Mouse (Mus musculus): Measurements from ENCODE around the gene Shisal2a. TPM values are rescaled to one million over a fixed set of nuclear protein-coding genes. Genes with fewer than 3 reads are reported as not detected.

The Shisal2a gene
- polyA plus RNA-seq (2015; fragmentation: Nextera tagmentation; extraction: Ambion mirVana): 4.5 and 5.9 TPM in 2 replicates

DNA sequence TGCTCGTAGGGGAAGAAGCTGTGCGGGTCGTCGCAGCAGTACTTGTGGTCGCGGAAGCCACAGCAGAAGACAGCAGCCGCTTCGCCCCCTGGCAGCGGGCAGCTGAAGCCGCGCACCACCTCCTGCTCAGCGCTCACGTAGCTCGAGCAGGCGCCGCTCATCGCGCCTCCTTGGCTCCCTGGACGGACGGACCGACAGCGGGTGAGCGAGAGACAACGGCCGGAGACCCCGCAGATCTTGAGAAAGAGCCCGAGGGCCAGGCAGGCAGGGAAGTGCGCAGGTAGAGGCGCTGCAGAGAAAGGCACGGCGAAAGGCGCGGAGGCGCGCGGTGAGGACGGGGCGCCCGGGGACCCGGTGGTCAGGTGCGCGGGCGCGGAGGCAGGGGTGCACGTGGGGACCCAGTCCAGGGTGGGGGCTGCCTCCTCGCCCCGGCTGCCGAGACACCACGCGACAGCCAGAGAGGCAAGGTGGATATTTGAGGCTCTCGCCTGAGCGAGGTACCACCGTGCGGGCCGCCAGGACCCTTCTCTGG, at the start of gene Shisal2a:
TSS of gene Shisal2a (minus strand) at position 167 of the 532 bp plus-strand sequence.
- H3K9ac ChIP-seq (replicated peaks): peak within 1 kb of the TSS; percentile 70
- H3K4me3 ChIP-seq (replicated peaks): peak within 1 kb of the TSS; percentile 43
- H3K9me3 ChIP-seq: 0 out of 2 replicates have a peak, but pooled peaks cover 3% of the 10 kb centered on the region
- H3K27ac ChIP-seq: peak within 1 kb of the TSS; percentile 9; the same call in 1 of the 2 replicates
- peak within 1 kb of the TSS; percentile 66 for H3K4me2 ChIP-seq (replicated peaks)
- no peaks in the 10 kb centered on the region for H3K36me3 ChIP-seq
- 3% methylated on average over 55 of the region's 55 CpGs for WGBS
- H3K27me3 ChIP-seq: peaks cover 37% of the 10 kb centered on the region
- peaks cover 44% of the 10 kb centered on the region for H3K4me1 ChIP-seq (replicated peaks)
- peak; percentile 66 for ATAC-seq

DNA sequence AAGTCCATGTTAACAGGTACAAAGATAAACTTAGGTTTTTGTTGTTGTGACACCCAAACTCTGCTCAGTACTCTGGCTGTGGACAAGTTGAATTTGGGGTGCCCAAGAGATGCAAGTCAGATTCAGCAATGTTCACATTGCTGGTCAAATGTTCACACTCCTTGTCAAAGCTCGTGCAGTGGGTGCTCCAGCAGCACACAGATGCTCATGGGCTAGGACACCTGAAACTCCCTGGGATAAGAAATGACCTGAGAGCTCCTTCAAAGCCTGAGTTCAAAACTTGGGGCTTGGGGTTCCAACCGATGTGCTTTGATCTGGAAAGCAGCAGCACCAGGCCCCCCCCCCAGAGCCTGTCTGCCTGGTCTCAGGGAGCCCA, 48.4 kb upstream of the Shisal2a start:
- Histone ChIP-seq H3K9me3 (no peaks in the 10 kb centered on the region), H3K27ac (peak overlapping the region; percentile 83), H3K9ac (replicated peaks) (no peak overlapping the region), H3K4me3 (replicated peaks) (no peak overlapping the region), H3K4me2 (replicated peaks) (0 out of 2 replicates have a peak overlapping the region, but pooled peaks have one; percentile 4), H3K36me3 (no peaks in the 10 kb centered on the region), H3K27me3 (no peaks in the 10 kb centered on the region), H3K4me1 (replicated peaks) (peaks cover 33% of the 10 kb centered on the region)
- peak; percentile 51 for ATAC-seq
- WGBS: 32% methylated on average over 2 of the region's 2 CpGs

DNA sequence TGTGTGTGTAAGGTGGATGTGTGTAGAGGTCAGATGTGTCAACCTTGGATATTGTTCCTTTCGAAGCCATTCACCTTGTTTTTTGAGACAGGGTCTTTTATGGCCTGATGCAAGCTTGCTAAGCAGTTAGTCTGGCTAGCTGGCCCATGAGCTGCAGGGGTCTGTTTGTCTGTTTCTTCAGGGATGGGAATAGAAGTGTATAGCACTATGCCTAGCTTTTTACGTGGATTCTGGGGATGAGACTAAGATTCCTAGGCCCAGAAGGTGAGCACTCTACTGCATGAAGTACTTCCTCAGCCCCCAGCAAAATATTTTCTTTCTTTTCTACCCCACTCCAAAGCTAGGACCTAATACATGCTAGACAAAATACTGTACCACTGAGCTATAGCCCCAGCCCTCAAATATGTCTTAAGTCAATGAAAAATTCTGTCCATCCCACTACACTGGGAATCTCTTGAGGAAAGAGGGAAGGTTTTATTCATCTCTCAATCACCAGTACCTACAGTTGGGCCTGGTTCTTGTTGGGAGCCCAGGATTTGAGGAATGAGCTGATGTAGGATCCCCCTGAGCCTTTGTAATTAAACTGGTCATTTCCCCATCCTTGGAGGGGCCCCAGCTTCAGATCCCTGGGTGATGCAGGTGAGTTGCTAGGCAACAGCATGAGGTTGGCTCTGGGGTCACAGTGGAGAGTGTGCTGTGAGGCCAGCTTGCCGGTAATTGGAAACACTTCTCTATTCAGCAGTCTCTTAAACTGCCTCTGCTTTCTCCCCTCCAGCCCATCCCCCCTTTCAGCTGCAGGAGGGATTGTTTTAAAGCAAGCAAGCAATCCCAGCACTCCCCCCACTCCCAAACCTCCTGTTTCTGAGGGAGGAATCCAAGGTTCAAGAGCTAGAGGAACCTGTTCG, 47.8 kb upstream of the Shisal2a start:
- H3K4me3 ChIP-seq (replicated peaks): no peak overlapping the region
- peak overlapping the region; percentile 83 for H3K27ac ChIP-seq
- H3K4me1 ChIP-seq (replicated peaks): peaks cover 33% of the 10 kb centered on the region
- H3K9me3 ChIP-seq: no peaks in the 10 kb centered on the region
- H3K27me3 ChIP-seq: no peaks in the 10 kb centered on the region
- H3K9ac ChIP-seq (replicated peaks): no peak overlapping the region
- peak overlapping the region; percentile 4; the same call in 1 of the 2 replicates for H3K4me2 ChIP-seq (replicated peaks)
- peak; percentile 97 for ATAC-seq
- WGBS: 25% methylated on average over 4 of the region's 4 CpGs
- no peaks in the 10 kb centered on the region for H3K36me3 ChIP-seq

DNA sequence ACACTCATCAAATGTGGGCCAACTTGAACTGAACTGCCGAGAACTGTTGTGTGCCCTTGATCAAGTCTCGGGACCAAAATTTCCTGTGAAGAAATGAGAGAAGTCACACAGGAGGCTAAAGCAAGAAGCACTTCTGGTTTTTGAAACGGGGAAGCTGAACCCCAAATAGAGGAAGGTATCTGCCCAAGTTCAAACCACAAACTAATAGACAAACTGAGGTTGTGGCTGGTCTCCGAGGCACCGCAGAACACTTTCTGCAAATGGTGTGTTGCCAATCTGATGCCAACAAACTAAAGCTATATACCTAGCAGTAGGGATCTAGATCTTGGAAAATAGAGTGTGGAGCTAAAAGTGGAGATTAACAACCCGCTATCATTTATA, 45.2 kb upstream of the Shisal2a start:
- no peak overlapping the region for H3K4me2 ChIP-seq (replicated peaks)
- H3K9me3 ChIP-seq: no peaks in the 10 kb centered on the region
- no peak for ATAC-seq
- H3K4me3 ChIP-seq (replicated peaks): no peak overlapping the region
- no peak overlapping the region for H3K9ac ChIP-seq (replicated peaks)
- peaks cover 30% of the 10 kb centered on the region for H3K4me1 ChIP-seq (replicated peaks)
- no peak overlapping the region for H3K27ac ChIP-seq
- no peaks in the 10 kb centered on the region for H3K36me3 ChIP-seq
- WGBS: 87% methylated on average over 6 of the region's 6 CpGs
- no peaks in the 10 kb centered on the region for H3K27me3 ChIP-seq

DNA sequence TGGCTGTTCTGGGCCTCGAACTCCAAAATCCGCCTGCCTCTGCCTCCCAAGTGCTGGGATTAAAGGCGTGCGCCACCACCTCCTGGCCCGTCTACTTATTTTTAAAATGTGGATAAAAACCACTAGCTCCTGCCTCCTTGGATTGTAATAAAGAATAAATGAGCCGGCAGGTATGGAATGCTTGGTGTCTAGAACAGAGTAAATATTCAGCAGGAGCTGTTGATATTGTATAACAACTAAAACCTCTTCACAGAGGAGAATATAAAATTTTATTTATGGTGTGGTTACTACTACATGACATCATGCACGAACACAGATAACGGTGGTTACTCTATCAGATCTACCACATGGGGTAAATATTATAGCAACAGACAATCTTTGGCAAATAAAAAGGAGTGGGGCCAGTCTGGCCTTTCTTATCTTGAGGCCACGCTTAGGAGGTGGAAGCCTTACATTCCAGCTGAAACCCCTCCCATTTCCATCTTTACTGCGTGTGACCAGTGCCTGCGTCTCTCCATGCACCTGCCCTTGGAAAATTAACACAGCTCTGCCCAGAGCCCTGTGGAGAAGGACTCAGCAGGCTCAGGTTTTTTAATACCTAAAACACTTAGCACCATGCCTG, 44.7 kb upstream of the Shisal2a start:
- Histone ChIP-seq H3K9me3 (no peaks in the 10 kb centered on the region), H3K36me3 (no peaks in the 10 kb centered on the region), H3K4me1 (replicated peaks) (peaks cover 25% of the 10 kb centered on the region), H3K4me2 (replicated peaks) (no peak overlapping the region), H3K27ac (no peak overlapping the region), H3K9ac (replicated peaks) (no peak overlapping the region), H3K27me3 (no peaks in the 10 kb centered on the region), H3K4me3 (replicated peaks) (no peak overlapping the region)
- ATAC-seq: no peak
- WGBS: 83% methylated on average over 11 of the region's 11 CpGs

DNA sequence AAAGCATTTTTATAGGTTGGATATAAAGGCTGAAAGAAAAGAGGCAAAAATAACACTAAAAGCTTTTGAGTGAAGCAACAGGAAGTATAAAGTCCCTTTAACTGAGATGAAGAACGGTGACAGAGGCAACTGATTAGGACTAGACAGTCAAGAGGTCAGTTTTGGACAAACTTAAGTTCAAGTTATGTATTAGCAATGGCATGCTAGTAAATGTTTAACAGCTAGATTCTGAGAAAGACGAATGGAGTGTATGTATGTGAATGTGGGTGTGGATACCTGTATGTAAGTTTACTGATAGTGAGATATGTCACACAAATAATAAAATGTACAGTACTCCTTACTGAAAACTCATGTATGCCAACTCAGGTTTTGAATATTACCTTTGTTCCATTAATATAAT, 41.4 kb upstream of the Shisal2a start:
- H3K27me3 ChIP-seq: no peaks in the 10 kb centered on the region
- ATAC-seq: no peak
- no peaks in the 10 kb centered on the region for H3K36me3 ChIP-seq
- H3K4me2 ChIP-seq (replicated peaks): no peak overlapping the region
- H3K27ac ChIP-seq: no peak overlapping the region
- no peaks in the 10 kb centered on the region for H3K4me1 ChIP-seq (replicated peaks)
- no peaks in the 10 kb centered on the region for H3K9me3 ChIP-seq
- 91% methylated on average over 2 of the region's 2 CpGs for WGBS
- no peak overlapping the region for H3K4me3 ChIP-seq (replicated peaks)
- no peak overlapping the region for H3K9ac ChIP-seq (replicated peaks)

DNA sequence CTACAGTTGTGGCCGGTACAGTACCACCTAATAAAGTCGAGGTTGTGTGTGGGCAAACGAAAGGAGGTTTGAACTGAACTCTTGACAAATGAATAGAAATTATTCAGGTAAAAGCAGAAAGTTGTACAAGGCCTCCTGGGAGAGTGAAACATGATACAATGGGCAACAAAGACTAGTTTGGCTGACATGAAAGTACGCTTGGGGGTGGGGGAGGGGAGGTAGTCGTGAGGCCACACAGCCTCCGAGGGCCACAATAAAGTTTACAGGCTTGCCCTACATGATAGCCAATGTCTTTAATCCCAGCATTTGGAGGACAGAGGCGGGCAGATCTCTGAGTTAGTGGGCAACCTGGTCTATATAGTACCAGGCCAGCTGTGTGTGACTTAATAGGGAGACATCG, 24.5 kb upstream of the Shisal2a start:
- H3K4me3 ChIP-seq (replicated peaks): no peak overlapping the region
- H3K27ac ChIP-seq: no peak overlapping the region
- no peak overlapping the region for H3K9ac ChIP-seq (replicated peaks)
- no peaks in the 10 kb centered on the region for H3K36me3 ChIP-seq
- H3K9me3 ChIP-seq: no peaks in the 10 kb centered on the region
- no peak overlapping the region for H3K4me2 ChIP-seq (replicated peaks)
- peaks cover 16% of the 10 kb centered on the region for H3K4me1 ChIP-seq (replicated peaks)
- WGBS: 37% methylated on average over 8 of the region's 8 CpGs
- no peaks in the 10 kb centered on the region for H3K27me3 ChIP-seq
- ATAC-seq: no peak

DNA sequence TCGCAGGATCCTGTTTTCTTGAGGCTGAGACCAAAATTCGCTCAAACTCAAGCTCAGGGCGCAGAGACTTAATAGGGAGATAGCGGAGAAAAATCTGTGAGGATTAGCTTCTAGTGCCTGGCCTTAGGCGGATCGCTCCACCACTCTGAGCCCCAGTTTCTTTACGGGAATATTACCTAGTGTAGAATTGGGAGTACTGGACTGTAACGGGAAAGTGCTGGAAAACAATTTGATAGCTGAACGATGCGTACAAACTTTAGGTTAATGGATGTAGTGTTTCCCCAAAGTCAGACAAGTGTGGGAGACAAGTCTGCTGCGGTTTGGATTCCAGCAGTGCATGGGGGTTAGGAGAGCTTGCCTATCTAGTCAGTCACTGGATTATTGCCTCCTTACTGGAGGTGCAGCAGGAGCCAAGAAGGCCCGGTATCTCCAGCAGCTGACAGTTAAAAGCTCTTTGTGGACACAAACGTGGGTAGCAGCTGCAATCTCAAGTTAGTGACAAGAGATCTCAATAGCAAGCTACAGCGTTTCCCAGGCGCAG, 23.8 kb upstream of the Shisal2a start, which contains the start of gene Gpx7:
TSS of gene Gpx7 (minus strand) at position 101 of the 541 bp plus-strand sequence.
- Histone ChIP-seq H3K4me1 (replicated peaks) (peaks cover 16% of the 10 kb centered on the region), H3K27ac (0 out of 2 replicates have a peak within 1 kb of the TSS, but pooled peaks have one; percentile 8), H3K9ac (replicated peaks) (peak within 1 kb of the TSS; percentile 66), H3K9me3 (no peaks in the 10 kb centered on the region), H3K36me3 (no peaks in the 10 kb centered on the region), H3K27me3 (no peaks in the 10 kb centered on the region), H3K4me2 (replicated peaks) (peak within 1 kb of the TSS; percentile 80), H3K4me3 (replicated peaks) (peak within 1 kb of the TSS; percentile 46)
- ATAC-seq: peak; percentile 27; the same call in 1 of the 2 replicates
- 8% methylated on average over 15 of the region's 15 CpGs for WGBS

DNA sequence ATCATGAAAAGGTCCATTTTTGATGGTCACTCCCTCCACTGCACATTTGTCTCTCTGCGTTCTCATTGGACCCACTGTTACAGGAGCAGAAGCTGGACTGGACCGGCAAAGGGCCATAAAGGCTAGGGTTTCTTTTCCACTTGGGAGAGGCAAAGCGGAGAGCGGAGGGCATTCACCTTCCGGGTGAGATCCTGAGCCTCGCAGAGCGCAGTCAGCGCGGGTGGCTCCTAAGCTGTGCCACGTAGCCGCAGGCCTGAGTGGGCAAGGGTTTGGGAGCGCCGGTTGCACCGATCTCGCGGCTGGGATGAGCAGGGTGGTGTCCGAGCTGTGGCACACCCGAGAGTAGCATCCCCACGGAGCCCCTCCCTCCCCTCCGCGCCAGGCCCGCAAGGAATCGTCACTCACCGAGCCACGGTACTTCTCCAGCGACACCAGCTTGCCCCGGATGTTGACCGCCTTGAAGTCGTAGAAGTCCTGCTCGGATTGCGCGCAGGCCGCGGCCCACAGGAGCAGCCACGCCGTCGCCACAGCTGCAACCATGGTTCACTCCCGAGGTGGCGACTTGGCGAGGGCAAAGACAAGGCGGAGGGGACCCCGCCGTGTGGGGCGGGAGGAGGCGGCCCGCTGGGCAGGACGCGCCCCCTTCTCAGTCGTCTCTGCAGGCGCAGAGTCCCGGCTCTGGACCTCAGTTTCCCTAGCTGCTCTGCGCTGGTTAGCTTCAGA, 23.1 kb upstream of the Shisal2a start:
- Histone ChIP-seq H3K27me3 (no peaks in the 10 kb centered on the region), H3K27ac (0 out of 2 replicates have a peak overlapping the region, but pooled peaks have one; percentile 8), H3K9me3 (no peaks in the 10 kb centered on the region), H3K4me1 (replicated peaks) (peaks cover 16% of the 10 kb centered on the region), H3K36me3 (no peaks in the 10 kb centered on the region), H3K4me3 (replicated peaks) (peak overlapping the region; percentile 46), H3K4me2 (replicated peaks) (peak overlapping the region; percentile 80), H3K9ac (replicated peaks) (peak overlapping the region; percentile 66)
- 2% methylated on average over 51 of the region's 52 CpGs for WGBS
- peak; percentile 84 for ATAC-seq

DNA sequence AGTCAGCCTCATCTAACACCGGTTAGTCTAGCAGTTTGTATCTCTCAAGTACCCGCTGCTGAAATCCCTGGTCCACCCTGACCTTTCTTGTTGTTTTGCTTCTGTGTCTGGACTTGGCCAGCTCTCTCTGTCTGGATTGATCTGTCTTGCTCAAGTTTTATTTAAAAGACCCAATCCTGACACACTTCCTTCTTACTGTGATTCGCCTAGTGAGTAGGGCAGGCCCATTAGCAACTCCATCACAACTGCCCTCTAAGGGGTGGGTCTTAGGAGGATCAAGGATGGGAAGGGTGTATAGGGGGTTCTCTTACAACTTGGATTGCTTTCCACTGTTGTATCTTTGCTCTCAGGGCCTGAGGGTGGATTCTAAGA, 22.6 kb upstream of the Shisal2a start:
- ATAC-seq: peak; percentile 51; the same call in 1 of the 2 replicates
- Histone ChIP-seq H3K27me3 (no peaks in the 10 kb centered on the region), H3K9me3 (no peaks in the 10 kb centered on the region), H3K36me3 (no peaks in the 10 kb centered on the region), H3K27ac (0 out of 2 replicates have a peak overlapping the region, but pooled peaks have one; percentile 8), H3K4me3 (replicated peaks) (peak overlapping the region; percentile 46), H3K9ac (replicated peaks) (peak overlapping the region; percentile 66; the same call in 1 of the 2 replicates), H3K4me2 (replicated peaks) (peak overlapping the region; percentile 80), H3K4me1 (replicated peaks) (peaks cover 16% of the 10 kb centered on the region)
- 70% methylated on average over 3 of the region's 3 CpGs for WGBS
